23 mouse cellular contexts compared by ENCODE assay signal in genomic region chr9:117309809-117310208, GRCm38 (mm10).
DNase-seq lines count a peak whose midpoint lies in the region; TF ChIP-seq lines count a peak whose summit lies in the region.
"Had no signal": no experiment of that assay in that cellular context is flagged by ENCODE, and none has a peak within 500 bp of the region (broad histone marks: within the 10 kb centered on the region; RNA-seq: fewer than 3 reads in every experiment).

No protein-coding gene starts in this region.

- intact Hi-C loops in left cerebral cortex, adult 2 months (cut with DNase I) = no loop called here
- intact Hi-C loops in left cerebral cortex, postnatal 14 days (cut with DNase I) = no loop called here

- DNase-seq in heart, adult 11 months = peak; percentile 33
- DNase-seq in heart, adult 9 months (ENCODE audit: low spot score in 2 of 2) = no peak
- no peak for DNase-seq in left cerebral cortex, adult 2 months (ENCODE audit: extremely low spot score in 1 of 2, low spot score in 2 of 2)
- DNase-seq in left cerebral cortex, postnatal 14 days (ENCODE audit: low spot score in 2 of 2) = no peak
- DNase-seq in 3T3-L1 (ENCODE audit: low read depth, low spot score) (peak; percentile 9), R1 (ENCODE audit: low read depth, low spot score) (peak; percentile 65)
- DNase-seq in thymus, postnatal 14 days = no peak
- no peak for DNase-seq in adrenal gland, adult 18-20 months (ENCODE audit: low spot score in 2 of 2)
- DNase-seq: adrenal gland, postnatal 36 days; cerebellum, adult 9-11 months; gastrocnemius, postnatal 10 days; heart, postnatal 14 days; left cerebral cortex, postnatal 4 days; liver; right cerebral cortex, adult 18-20 months; thymus, adult 2 months had no signal

- peak; percentile 11 for TF ChIP-seq CTCF in left cerebral cortex, adult 2 months (IDR thresholded peaks at IDR 0.05)

- no peak overlapping the region for H3K4me3 ChIP-seq in left cerebral cortex, adult 2 months
- H3K4me3 ChIP-seq: forebrain, embryonic 12.5 days; heart, embryonic 10.5 days; hindbrain, embryonic 13.5 days; kidney, embryonic 15.5 days; lung, embryonic 15.5 days; midbrain, embryonic 12.5 days; neural tube, embryonic 13.5 days had no signal

- no peak overlapping the region for H3K27ac ChIP-seq in left cerebral cortex, adult 2 months
- H3K27ac ChIP-seq: forebrain, embryonic 12.5 days; heart, embryonic 10.5 days; hindbrain, embryonic 13.5 days; kidney, embryonic 15.5 days; lung, embryonic 15.5 days; midbrain, embryonic 12.5 days; neural tube, embryonic 13.5 days had no signal

Comparison
In these comparisons a context has a peak if more than half of its experiments do, and no peak if none do; other contexts are left out.
1. DNase-seq: peak in heart, adult 11 months (single experiment), 3T3-L1 (single experiment) and R1 (single experiment); none in heart, adult 9 months (0 of 2), left cerebral cortex, adult 2 months (0 of 2), left cerebral cortex, postnatal 14 days (0 of 2), thymus, postnatal 14 days (single experiment) and adrenal gland, adult 18-20 months (0 of 2).